Mouse (Mus musculus): ENCODE data around the gene Gm49366. TPM values are rescaled to one million over a fixed set of nuclear protein-coding genes. Genes with fewer than 3 reads are reported as not detected.
"Not testable (repeated sequence)": the region's sequence is repeated elsewhere in the genome, so short reads cannot be mapped to it uniquely, and the experiment has no call there.

Gm49366 gene
- total RNA-seq (2021) = not detected
- long read RNA-seq, experiment 1, partial matches to known transcripts = 0 of 2 reads
- long read RNA-seq, experiment 1, other reads (novel, unspliced or antisense) = 2 of 2 reads
- long read RNA-seq, experiment 2 = 0 reads

DNA sequence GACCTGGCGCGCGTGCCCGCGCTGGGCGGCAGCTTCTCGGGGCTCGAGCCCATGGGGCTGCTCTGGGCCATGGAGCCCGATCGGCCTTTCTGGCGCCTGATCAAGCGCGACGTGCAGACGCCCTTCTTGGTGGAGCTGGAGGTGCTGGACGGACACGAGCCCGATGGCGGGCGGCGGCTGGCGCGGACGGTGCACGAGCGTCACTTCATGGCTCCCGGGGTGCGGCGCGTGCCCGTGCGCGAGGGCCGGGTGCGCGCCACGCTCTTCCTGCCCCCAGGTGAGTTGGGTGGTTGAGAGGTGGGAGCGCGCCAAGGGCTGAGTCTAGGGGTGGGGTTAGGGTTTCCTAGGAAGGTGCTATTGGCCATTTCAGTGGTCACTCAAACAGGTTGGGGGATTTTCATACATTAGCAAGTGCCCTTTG, at the start of gene Gm49366:
Gene Gm49366 (plus strand): TSS at position 245 of the 421 bp plus-strand sequence.
- peak; percentile 38 to 40 for DNase-seq

DNA sequence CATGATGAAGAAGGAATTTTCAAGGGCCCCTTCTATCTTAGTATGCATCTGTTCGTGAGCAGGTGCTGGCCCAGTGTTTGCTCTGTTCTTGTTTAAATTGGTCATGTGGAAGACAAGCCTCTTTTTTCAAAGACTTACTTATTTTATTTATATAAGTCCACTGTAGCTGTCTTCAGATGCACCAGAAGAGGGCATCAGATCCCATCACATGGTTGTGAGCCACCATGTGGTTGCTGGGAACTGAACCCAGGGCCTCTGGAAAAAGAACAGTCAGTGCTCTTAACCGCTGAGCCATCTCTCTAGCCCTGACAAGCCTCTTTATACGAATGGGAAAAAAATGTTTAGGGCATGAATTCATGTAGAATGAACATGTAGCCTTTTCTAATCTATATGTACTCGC, 49.4 kb upstream of the Gm49366 start:
- no peak for DNase-seq

DNA sequence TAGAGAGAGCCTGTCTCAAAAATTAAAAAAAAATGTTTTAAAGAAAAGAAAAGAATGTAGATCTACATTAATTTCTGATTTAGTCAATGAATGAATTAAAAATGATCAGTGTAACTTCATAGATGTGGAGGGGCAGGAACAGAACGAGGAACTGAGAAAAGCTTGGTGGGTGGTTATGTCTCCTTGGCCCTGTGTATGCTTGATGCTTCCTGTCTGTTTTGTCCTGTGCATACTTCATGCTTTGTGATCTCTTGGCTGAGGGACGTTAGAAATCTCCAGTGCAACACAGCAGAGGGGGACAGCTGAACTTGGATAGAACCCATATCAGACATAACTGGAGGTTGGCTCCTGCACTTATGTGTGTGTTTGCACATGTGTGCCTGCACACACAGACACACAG, 41.5 kb upstream of the Gm49366 start:
- DNase-seq = no peak

GRCm38 (mm10) chr12:83998341-83999107, 40.2 kb upstream of the Gm49366 start:
- DNase-seq = no peak

- peak; percentile 41 to 84 for DNase-seq
These were observed 39.5 kb upstream of the Gm49366 start for GRCm38 (mm10) chr12:83999237-83999636.

GRCm38 (mm10) chr12:84000418-84000817, 38.3 kb upstream of the Gm49366 start:
- no peak for DNase-seq

DNA sequence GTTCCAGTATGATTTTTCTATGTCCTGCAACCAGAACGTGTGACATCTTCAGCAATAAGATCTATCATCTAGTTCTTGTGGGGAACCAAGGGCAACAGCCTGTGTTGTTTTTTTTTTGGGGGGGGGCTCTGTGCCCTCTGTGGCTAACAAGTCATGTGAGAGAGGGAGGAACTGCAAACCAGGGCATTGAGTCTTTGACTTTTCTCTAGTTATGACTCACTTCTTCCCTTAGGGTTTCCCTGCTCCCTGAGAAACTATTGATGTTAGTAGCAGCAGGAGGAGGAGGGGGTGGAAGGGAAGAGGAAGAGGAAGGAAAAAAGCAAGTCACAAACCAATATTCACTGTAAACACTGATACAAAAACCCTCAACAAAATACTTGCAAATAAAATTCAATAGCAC, 34.9 kb upstream of the Gm49366 start:
- DNase-seq = no peak

- DNase-seq = no peak
These were observed 30.5 kb upstream of the Gm49366 start for GRCm38 (mm10) chr12:84008251-84008650.

DNA sequence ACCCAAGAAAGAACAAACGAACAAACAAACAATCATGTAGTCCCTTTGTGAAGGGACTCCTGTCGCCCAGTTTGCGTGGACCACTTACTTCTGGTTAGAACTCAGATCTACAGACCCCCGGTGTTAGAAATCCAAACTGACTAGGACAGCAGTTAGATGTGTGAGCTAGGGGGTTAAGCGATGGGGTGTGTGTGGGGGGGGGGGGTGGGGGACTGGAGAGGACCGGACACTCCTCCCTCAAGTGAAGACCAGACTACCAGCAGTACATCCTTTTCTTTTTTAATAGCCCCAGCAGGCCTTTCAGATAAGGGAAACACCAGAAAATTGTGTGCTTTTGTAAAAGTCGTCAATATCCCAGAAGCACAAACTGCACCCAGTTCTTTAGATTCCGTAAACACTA, 30.0 kb upstream of the Gm49366 start:
- DNase-seq = no peak

GRCm38 (mm10) chr12:84009171-84009965, 29.4 kb upstream of the Gm49366 start, which contains the start of gene Acot1:
Acot1 (plus strand) TSS chr12:84009490.
- DNase-seq = peak; percentile 71 to 75

DNA sequence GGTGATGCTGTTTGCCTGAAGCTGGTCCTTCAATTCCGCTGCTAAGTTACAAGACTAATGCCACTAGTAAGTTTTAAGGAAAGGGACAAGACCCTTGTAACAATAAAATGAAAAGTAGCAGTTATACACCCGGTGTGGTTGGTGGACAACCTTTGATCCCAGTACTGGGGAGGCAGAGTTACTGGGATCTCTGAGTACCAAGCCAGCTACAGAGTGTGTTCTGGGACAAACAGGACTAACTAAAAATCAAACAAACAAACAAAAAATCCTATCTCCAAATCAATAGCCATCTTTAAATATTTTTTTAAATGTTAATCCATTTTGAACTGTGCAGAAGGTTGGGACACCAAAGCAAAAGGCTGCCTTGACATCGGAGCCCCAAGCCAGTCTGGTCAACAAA, 28.5 kb upstream of the Gm49366 start:
- DNase-seq = no peak

GRCm38 (mm10) chr12:84011251-84012040, 27.3 kb upstream of the Gm49366 start:
- DNase-seq = peak; percentile 88 to 89

GRCm38 (mm10) chr12:84013130-84013529, 25.6 kb upstream of the Gm49366 start:
- DNase-seq = no peak

GRCm38 (mm10) chr12:84013701-84014100, 25.0 kb upstream of the Gm49366 start:
- DNase-seq = no peak

DNA sequence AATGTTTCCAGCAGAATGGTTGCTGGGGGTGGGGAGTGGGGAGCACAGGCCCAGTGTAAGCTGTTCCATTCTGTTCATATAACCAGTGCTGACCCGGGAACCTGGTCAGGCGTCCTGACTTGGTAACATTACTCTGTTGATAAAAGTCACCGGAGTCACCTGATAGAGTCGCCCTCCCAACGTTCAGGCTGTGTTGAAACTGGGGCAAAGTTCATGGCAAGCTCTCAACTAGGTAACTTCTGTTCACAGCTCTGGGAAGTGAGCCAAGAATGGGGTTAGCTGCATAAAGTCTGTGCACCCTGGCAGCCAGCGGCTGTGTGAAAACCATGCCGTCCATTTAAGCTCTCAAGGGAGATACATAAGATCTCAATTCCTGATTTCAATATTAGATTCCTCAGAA, 18.2 kb upstream of the Gm49366 start:
- peak; percentile 56 to 82 for DNase-seq

- DNase-seq = not testable (repeated sequence)
These were observed 16.5 kb upstream of the Gm49366 start for GRCm38 (mm10) chr12:84022266-84022665.

DNA sequence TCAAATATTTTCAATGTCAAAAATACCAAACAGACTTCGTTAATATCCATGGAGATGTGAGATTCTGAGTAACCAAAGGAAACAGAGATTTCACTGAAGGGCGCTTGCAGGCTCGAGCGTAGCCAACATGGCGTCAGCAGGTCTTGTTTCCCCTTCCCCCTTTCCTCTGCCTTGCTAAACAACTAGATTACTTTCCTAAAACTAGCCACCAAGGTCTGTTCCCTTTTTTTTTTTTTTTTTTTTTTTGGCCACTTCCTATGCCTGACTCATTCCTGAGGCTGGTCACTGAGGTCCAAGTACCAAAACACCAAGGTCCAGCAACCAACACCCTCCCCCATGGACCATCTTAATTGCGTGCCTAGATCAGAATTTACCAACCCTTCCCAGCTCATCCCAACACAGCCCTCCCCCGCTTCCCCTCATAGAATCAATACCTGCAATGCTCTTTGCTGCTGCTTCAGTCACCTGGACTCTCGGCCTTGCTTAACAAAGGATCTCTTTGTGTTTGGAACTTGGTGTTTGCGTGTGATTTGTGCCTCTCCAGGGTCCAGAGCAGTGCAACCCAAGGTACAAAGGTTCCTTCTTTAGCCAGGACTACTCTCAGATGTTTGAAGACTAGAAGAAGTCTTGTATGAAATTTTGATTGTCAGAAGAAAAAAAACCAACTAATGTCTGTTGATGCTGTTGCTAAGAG, 15.5 kb upstream of the Gm49366 start:
- DNase-seq = no peak

DNA sequence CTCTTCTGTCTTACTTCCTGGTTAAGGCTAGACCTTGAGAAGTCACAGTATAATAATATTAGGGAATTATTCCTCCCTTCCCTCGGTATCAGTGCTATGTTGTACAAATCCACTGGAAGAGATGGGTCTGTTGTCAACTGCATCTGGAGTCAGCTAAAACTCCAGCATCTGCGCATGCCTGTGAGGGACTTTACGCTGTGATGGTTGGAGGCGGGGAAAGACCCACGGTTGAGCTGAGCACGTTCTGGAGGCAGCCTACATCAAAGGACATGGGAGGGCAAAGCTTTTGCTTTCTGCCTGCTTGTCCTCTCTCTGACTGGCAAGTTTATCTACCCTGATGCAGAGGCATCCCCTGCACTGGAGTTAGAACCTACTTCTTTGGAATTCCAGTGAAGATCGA, 12.8 kb upstream of the Gm49366 start:
- no peak for DNase-seq

GRCm38 (mm10) chr12:84028328-84028727, 10.4 kb upstream of the Gm49366 start:
- DNase-seq = not testable (repeated sequence)

- not testable (repeated sequence) for DNase-seq
These were observed 9.7 kb upstream of the Gm49366 start for GRCm38 (mm10) chr12:84029043-84029442.

GRCm38 (mm10) chr12:84030659-84031332, 7.9 kb upstream of the Gm49366 start:
- peak; percentile 81 to 87 for DNase-seq
